Mouse (Mus musculus) cerebellum, adult 9-10 months (tissue): Measurements from ENCODE around the gene Rhot1.
"Not testable (repeated sequence)": the region's sequence is repeated elsewhere in the genome, so short reads cannot be mapped to it uniquely, and the experiment has no call there.

Source experiments
- DNase-seq: peaks from one replicate; pipeline ENCODE4 v3.0.0; 2022

The Rhot1 gene

GRCm38 (mm10) chr11:80196351-80196750 lies 12.5 kb upstream of the Rhot1 start:
- no peak for DNase-seq

DNA sequence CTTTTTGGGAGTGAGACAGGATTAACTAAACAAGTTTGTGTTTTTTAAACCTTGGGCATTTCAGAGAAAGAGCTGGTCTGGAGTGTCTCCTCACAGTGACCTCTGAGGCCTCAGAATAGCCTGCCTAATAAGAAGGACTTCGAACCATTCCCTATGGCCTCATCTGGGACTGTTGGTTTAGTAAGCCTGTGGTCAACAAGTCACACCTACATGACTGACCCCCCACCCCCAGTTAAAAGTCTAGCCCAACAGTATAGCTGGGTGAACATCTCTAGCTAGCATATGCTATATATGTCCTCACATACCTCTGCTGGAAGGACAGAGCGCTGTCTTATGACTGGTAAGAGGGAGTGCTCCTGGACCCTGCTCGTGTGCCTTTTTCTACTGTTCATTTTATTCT lies 9.5 kb upstream of the Rhot1 start:
- no peak for DNase-seq

DNA sequence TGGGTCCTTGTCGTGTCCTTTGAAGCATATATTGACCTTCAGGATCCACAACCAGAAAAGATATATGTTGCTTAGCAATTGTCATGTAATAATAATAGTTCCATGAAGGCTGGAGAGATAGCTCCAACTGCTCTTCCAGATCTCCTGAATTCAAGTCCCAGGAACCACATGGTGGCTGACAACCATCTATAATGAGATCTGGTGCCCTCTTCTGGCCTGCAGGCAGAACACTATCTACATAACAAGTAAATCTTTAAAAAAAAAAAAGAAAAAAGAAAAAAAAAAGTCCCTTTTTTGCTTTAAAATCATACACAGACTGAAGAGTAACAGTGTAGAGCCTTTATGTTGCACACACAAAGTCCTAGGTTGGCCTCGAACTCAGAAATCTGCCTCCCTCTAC lies 9.0 kb upstream of the Rhot1 start:
- no peak for DNase-seq

DNA sequence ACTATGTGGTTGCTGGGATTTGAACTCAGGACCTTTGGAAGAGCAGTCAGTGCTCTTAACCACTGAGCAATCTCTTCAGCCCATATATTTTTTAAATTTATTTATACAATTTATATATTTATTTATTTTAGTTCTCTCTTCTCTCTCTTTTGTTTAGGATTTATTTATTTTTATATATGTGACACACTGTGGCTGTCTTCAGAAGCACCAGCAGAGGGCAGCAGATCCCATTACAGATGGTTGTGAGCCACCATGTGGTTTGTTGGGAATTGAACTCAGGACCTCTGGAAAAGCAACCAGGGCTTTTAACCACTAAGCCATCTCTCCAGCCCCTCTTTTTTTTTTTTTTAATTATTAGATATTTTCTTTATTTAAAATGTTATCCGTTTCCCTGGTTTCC lies 8.5 kb upstream of the Rhot1 start:
- no peak for DNase-seq

GRCm38 (mm10) chr11:80202296-80202695 lies 6.5 kb upstream of the Rhot1 start:
- DNase-seq = no peak

- DNase-seq = peak; percentile 53
These were observed 4.8 kb upstream of the Rhot1 start for GRCm38 (mm10) chr11:80204037-80204436.

- no peak for DNase-seq
These were observed 3.9 kb upstream of the Rhot1 start for GRCm38 (mm10) chr11:80204941-80205340.

GRCm38 (mm10) chr11:80208465-80208859 lies 357 bp upstream of the Rhot1 start:
- no peak for DNase-seq

DNA sequence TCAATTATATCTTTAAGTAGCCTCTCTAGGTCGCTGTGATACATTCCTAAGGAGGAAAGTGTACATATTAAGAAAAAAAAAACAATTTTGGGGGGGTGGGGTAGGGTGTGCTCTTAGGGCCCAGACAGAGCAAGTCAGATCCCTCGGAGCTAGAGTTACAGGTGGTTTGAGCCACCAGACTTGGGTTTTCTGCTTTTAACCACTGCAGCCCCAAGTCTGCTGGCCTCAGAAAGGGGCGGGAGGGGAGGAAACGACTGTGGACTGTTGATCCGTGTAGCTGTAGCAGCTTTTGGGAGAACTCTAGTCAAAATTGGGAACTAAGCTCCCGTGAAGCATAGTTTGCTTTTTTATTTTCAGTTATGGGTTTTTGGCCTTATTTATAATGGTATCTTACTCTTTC lies 1.5 kb downstream of the Rhot1 start:
- no peak for DNase-seq

DNA sequence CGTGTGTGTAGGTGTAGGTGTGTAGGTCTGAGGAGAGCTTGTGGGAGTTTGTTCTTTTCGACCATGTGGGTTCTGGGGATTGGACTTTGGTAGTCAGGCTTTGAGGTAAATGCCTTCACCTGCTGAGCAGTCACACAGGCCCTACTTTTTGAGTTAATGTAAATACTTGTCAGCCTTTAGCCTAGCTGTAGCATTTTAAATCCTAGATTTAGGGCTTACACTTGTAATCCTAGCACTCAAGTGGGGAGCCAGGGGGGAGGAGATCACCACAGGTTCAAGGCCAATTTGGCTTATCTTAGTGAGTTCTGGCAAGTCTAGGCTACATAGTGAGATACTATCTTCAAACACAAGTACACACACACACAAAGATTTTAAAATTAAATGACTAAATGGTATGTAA lies 3.5 kb downstream of the Rhot1 start:
- no peak for DNase-seq

GRCm38 (mm10) chr11:80215291-80215690 lies 6.5 kb downstream of the Rhot1 start:
- no peak for DNase-seq

DNA sequence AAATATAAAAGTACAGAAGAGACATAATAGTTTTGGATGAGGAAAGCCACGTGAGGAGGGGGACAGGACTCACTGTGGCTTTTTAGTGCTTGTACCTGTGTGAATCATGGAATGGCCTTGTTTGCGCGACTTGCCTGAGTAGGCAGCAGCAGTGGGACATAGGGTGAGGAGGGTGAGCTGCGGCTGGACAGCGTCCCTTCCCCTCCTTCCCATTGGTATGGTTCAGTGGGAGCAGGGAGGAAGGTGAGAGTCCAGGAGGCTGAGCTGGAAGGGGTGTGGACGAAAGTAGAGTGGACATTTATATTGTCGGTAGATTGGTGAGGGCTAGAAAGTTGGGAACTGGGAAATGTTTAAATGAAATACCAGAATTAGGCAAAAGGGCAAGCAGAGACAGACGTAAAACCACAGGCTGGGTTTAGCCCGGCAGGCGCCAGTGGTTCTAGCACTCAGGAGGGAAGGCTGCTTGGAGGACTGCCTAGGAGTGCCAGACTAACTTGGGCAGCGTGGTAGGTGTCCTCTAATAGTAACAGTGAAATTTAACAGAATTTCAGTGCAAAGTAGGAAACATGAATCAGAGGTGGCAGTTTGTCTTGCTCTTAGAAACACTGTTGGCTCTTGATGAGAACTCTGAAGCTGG lies 10.0 kb downstream of the Rhot1 start:
- DNase-seq = no peak

DNA sequence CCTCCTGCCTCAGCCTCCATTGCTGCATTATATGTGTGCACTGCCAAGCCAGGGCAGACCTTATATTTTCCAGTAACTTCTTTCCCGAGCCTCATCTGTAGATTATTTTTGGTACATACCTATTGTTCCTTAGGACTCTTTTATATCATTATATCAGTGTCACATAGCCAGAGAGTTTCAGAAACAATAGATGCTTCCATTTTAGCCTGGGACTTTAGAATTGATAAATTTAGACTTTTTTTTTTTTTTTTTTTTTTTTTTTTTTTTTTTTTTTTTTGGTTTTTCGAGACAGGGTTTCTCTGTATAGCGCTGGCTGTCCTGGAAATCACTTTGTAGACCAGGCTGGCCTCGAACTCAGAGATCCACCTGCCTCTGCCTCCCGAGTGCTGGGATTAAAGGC lies 21.2 kb downstream of the Rhot1 start:
- DNase-seq = not testable (repeated sequence)

- no peak for DNase-seq
These were observed 28.5 kb downstream of the Rhot1 start for GRCm38 (mm10) chr11:80237278-80237677.

DNA sequence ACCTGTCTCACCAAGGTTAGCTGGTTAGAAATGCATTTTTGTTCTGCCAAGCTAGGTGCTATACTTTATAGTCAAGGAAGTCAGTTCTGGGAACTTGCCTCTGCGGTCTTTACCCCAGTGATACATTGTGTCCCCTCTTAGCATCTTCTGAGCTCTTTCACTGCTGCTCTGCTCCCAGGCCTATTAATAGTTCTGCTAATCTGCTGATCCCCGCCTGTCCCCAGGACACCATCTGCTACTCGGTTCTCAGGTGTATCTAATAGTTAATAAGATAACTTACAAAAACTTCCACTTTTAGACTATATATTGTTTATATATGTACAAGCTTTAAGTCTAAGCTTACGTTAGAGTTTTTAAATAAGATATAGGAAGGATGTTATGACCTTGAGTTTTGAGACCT lies 29.5 kb downstream of the Rhot1 start:
- peak; percentile 32 for DNase-seq

DNA sequence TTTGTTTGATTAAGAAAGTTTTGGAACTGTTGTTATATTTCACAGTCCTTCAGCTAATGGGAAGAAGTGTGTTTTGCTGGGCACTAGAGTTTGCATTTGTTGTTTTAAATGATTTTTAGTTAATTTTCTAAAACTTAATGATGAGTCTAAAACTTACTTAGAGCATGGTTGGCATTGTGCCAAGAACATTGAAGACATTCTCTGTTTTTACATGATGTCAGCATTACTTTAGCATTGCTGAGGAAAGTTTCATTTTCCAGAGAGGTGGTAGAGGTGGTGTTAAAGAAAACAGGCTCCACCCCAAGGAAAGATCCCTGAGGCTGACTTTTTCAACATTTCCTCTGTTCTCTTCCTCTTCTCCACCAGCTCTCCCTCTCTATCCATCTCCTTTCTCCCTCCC lies 38.2 kb downstream of the Rhot1 start:
- DNase-seq = no peak

- no peak for DNase-seq
These were observed 39.7 kb downstream of the Rhot1 start for GRCm38 (mm10) chr11:80248531-80248930.

- DNase-seq = no peak
These were observed 55.3 kb downstream of the Rhot1 start for GRCm38 (mm10) chr11:80264137-80264536.

DNA sequence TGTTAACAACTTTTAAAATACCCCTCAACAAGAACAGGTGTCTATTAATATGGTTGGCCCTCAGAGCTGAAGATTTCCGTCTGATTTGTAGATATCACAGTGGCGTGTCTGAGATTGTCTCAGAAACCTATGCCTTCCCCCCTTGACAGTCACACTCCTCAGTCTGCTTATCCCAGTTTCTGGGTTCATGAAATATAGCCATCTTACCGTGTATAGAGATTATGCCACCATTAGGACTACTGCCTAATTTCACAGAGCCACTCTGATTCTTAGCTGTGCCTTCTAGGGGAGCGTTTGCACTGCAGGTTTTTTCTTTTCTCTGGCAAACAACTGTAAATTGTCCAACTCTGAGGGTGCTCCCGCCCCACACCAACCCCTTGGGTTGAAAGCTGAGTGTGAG lies 62.3 kb downstream of the Rhot1 start:
- DNase-seq = no peak

DNA sequence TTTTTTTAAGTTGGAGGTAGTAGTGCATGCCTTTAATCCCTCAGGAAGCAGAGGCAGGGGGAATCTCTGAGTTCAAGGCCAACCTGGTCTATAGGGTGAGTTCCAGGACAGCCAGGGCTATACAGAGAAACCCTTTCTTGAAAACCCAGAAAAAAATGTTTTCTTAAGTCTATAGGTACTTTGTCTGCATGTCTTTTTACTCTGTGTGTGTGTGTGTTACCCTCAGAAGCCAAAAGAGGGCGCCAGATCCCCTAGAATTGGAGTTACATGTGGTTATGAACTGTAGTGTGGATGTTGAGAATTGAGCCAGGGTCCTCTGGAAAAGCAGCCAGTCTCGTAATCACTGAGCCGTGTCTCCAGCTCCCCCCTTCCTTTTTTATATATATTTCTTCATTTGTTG lies 66.2 kb downstream of the Rhot1 start:
- no peak for DNase-seq

- DNase-seq = no peak
These were observed 69.2 kb downstream of the Rhot1 start for GRCm38 (mm10) chr11:80278054-80278453.

DNA sequence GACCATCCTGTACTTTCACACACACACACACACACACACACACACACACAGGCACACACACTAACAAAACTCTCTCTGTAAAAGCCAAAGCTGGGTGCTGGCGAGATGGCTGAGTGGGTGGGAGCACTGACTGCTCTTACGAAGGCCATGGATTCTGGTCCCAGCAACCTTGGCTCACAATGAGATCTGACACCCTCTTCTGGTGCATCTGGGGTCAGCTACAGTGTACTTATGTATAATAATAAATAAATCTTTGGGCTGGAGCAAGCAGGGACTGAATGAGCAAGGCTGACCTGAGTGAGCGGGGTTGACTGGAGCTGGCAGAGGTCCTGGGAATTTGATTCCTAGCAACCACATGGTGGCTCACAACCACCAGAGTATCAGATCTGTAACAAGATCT lies 75.0 kb downstream of the Rhot1 start:
- DNase-seq = no peak

- DNase-seq = no peak
These were observed 75.8 kb downstream of the Rhot1 start for GRCm38 (mm10) chr11:80284641-80285040.

DNA sequence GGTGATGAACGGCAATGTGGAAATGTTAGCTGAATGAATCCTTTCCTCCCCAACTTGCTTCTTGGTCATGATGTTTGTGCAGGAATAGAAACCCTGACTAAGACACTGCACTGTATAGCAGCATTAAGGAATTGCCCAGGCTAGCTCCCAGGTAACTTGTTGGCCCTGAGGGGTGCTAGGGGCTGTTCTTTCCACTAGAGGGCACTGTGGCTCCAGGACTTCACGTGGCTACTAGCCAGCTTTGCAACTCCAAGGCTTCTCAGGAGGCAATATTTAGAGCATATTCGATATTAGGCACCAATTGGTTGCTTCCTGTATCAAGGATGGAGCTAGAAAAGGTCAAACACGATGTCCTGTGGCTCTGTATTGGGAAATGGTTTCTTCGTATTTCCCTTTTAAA lies 78.3 kb downstream of the Rhot1 start:
- DNase-seq = peak; percentile 81

DNA sequence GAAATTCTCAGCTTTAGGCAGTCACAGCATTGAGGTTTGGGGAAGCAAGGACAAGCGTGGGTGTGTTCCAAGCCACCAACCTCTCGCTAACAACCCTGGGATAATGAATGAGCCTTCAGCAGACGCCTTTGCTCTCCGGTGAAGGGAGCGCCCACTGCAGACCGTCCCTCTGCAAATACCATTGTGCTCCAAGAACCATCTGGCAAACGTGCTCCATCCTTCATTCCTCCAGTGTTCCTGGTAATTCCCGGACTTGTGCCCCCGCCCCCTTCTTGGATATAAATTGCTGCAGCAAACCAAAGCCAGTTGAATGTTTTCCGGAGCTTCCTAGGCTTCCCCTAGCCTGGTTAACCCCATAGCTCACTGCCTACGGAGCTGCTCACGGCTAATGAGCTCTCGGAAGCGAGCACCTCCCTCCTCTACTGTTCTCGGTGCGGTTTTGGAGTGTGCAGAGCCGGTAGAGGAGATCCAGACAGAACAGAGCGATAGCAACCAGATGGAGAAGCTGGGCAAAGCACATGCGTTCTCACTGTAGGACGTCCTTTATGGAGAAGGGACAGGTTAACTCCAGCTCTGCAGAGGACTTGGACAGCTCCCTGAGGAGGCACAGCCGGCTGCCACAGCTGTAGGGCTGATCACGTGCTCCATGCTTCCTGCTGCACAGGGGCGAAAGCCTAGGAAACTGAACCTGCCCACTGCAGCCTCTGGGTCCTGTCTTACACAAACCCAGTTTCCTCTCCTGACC lies 81.1 kb downstream of the Rhot1 start:
- DNase-seq = peak; percentile 31
